Mouse (Mus musculus): ENCODE data around the gene Rfx2.

Gene Rfx2

DNA sequence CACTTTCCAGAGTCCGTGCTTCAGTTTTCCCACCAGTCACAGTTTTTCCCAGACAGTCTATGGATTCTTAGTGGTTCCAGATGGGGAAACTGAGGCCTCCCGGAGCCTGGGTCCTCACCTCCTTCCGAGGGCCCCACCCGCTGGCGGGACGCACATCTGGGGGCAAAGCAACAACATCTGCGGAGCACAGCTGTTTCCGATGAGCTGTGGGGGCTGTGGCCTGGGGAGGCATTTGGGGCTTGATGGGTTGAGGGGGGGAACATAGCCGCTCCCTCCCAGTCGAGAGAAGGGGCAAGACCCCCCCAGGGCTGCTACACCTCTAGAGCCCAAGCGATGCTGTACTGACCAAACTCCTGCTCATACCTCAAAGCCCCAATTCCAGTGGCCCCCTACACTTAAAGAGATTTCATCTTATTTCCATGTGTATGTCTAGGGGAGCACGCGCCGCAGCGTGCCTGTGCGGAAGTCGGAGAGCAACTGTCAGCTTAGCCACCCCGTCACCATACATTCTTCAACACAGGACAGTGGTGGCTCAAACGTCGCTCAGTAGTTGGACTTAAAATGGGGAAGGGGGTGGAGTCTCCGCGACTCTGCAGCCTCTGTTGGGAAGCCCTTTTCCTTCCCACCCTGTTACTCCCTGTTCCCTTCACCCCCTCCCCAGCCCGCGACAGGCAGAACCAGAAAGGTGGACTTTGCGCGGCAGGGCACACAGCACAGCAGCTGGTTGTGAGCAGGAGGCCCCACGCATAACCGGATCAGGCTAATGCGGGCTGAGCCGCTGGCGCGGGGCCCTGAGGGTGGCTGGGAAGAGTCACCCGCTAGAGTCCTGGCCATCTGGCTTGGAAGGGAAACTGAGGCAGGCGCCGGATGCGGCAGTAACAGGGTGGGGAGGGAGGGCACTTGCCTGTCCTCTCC is 76.3 kb downstream of the Rfx2 start:
- no peak for DNase-seq (ENCODE audit: low spot score in 2 of 2)

DNA sequence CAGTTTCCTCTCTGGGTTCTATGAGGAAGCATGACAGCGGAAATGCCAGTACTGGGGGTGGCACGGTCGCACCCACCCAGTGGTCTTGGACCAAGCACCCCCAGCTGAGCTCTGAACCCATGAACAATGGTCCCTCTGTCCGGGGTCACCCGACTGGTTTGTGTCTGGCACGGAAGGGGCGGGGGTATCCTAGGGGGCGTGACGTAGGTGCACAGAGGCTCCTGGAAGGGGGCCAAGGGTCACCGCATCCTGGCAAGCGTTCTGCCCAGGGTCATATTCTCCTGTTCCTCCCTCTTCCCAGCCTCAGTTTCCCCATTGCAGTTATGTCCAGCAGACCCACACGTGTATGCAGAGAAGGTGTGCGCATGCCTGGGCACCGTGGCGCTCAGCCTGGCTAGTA is 77.4 kb downstream of the Rfx2 start:
- no peak for DNase-seq (ENCODE audit: low spot score in 2 of 2)

DNA sequence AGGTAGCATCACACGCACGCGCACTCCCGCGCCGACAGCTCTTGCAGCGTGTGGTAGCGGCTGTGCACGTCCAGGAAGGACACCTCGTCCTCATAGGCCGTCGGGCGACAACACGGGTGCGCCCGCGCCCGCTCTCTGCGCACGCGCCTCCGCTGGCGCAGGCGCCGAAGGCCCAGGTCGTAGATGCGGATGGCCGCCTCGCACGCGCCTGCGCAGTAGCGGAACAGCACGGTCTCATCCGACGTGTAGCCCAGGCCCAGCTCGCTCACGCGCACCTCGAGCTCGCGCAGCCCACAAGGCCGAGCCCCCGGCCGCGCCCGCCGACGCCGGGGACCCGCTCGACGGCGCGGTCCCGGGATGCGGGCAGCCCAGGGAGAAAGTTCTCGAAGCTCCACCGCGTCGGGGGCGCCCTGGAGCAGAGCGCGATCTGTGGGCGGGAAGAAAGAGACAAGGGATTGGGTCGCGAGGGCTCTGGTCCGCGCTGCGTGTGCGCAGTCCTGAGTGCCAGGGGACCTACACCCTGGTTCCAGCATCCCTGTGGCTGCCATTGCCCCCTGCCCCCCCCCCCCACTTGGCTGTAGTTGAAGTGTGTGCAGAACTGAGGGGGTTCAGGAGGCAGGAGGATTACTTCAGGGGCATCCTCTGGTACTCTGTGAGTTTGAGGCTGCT is 79.3 kb downstream of the Rfx2 start:
- no peak for DNase-seq (ENCODE audit: low spot score in 2 of 2)

- DNase-seq (ENCODE audit: low spot score in 2 of 2), result no peak
These were observed 86.6 kb downstream of the Rfx2 start for GRCm38 (mm10) chr17:56744173-56744572.

- no peak for DNase-seq (ENCODE audit: low spot score in 2 of 2)
These were observed 90.0 kb downstream of the Rfx2 start for GRCm38 (mm10) chr17:56740788-56741160.

GRCm38 (mm10) chr17:56740118-56740787 is 90.6 kb downstream of the Rfx2 start:
- no peak for DNase-seq (ENCODE audit: low spot score in 2 of 2)

GRCm38 (mm10) chr17:56738221-56738620 is 92.6 kb downstream of the Rfx2 start:
- no peak for DNase-seq (ENCODE audit: low spot score in 2 of 2)

- DNase-seq (ENCODE audit: low spot score in 2 of 2), result no peak
These were observed 94.3 kb downstream of the Rfx2 start for GRCm38 (mm10) chr17:56736534-56736933.

DNA sequence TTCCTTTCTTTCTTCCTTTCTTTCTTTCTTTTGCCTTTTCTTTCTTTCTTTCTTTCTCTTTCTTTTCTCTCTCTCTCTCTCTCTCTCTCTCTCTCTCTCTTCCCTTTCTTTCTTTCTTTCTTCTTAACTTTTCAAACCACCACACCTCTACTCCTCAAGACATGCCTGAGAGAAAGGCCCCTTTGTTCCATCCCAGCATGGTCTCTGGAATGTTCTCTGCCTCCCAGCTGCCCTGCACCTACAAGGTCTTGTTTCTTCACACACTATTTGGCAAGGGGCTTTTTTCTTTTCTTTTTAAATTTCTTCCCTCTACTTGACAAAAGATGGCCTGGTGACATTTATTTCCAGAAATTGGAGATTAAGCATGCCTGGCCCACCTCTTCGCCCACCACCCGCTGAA is 101.2 kb downstream of the Rfx2 start:
- DNase-seq (ENCODE audit: low spot score in 2 of 2), result no peak

DNA sequence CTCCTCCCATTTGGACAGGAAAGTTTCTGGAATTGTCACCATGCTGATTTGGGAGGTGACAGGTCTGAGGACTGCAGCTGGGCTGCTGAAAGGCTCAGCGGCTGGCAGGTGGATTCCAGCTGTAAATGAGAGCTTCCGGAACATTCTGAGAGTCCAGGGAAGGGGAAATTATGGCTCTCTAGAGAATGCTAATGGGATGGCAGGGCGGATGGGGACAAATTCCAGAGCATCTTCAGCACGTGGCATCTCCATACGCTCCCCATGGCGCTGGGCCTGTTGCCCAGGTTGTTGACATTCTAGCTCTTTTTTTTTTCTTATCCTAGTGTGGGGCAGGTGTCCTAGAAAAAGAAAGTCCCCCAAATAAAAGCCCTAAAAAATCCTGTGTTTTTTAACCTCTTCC is 101.7 kb downstream of the Rfx2 start:
- no peak for DNase-seq (ENCODE audit: low spot score in 2 of 2)

DNA sequence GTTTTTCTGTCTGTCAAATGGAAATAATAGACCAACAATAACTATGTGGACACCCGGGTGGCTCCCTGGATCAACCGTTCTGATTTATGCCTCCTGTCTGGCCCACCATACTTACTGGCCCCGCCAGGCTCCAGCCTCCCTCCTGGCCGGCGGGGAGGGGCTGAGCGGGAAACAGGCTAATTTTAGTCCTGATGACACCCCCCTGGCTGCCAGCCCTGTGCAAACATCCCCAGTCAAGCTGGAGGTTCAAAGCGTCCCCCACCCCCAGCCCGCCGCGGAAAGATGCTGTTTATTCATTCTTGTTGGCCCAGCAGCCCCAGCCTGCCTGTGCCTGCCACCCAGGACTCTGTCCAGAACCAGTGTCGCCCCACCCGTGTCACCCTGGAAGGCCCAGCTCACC is 102.7 kb downstream of the Rfx2 start:
- no peak for DNase-seq (ENCODE audit: low spot score in 2 of 2)

GRCm38 (mm10) chr17:56727659-56728058 is 103.2 kb downstream of the Rfx2 start:
- peak in 1 of 2 experiments; percentile 33 for DNase-seq (ENCODE audit: low spot score in 2 of 2)

DNA sequence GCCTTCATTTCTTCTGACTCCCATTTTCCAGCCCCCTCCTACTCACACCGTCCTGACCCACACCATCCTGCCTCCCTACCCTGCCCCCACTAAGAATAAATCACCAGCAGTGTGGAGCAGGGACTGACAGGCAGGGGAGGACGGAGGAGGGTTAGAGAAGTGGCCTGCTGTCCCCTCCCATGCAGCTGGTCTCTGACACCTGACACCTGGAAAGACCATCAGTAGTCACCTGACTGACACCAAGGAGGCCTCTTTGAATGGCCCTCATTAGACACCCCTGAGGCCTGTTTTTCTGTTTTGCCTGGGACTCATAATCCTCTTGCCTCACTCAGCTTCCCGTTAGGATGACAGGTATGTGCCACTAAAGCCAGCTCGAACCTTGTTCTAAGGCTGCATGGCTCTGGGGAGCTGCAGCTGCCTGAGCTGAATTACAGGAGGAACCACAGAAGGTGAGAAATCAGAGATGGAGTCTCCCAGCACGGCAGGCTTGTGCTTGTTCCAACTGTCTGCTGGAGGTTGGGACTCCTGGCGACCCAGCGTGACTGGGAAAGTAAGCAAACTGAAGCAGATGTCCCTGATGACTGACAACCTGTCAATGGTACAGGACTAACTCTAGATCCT is 103.7 kb downstream of the Rfx2 start:
- DNase-seq (ENCODE audit: low spot score in 2 of 2), result no peak
